Mouse (Mus musculus) limb, embryonic 15.5 days (tissue): Measurements from ENCODE around the gene Vmo1. TPM values are rescaled to one million over a fixed set of nuclear protein-coding genes. Genes with fewer than 3 reads are reported as not detected.
"Not testable (repeated sequence)": the region's sequence is repeated elsewhere in the genome, so short reads cannot be mapped to it uniquely, and the experiment has no call there.

Experiments
- ATAC-seq: fragments of 200-750 bp; cut with Nextera tagmentation; 2 replicates; pipeline ENCODE4 v1.8.0; 2017; ENCODE audit warnings: low read depth, moderate TSS enrichment; ENCODE audit not compliant: insufficient number of reproducible peaks, low FRiP score, low TSS enrichment
- H3K27ac ChIP-seq: fragments of 300-500 bp; sonication (generic); 2 replicates; pipeline ENCODE4 v1.5.1; 2015; ENCODE audit warnings: moderate library complexity, mild to moderate bottlenecking, inconsistent platforms
- H3K27me3 ChIP-seq: fragments of 300-500 bp; sonication (generic); 2 replicates; pipeline ENCODE4 v1.6.1; 2015; ENCODE audit warnings: inconsistent platforms
- H3K36me3 ChIP-seq: fragments of 300-500 bp; sonication (generic); 2 replicates; pipeline ENCODE4 v1.6.1; 2015; ENCODE audit warnings: inconsistent platforms
- H3K4me1 ChIP-seq: fragments of 300-500 bp; sonication (generic); 2 replicates; pipeline ENCODE4 v1.6.1; 2015; ENCODE audit warnings: inconsistent platforms
- H3K4me2 ChIP-seq: fragments of 300-500 bp; sonication (generic); 2 replicates; pipeline ENCODE4 v1.6.1; 2015; ENCODE audit warnings: mild to moderate bottlenecking, inconsistent platforms
- H3K4me3 ChIP-seq: fragments of 300-500 bp; sonication (generic); 2 replicates; pipeline ENCODE4 v1.5.1; 2015; ENCODE audit warnings: mild to moderate bottlenecking, inconsistent platforms
- H3K9ac ChIP-seq: fragments of 300-500 bp; sonication (generic); 2 replicates; pipeline ENCODE4 v1.6.1; 2015; ENCODE audit warnings: inconsistent platforms
- H3K9me3 ChIP-seq: fragments of 300-500 bp; sonication (generic); 2 replicates; pipeline ENCODE4 v1.6.1; 2016; ENCODE audit warnings: inconsistent platforms
- WGBS: fragments of 180-500 bp; shearing (Covaris S2); methylation state at CpG from one replicate; pipeline ENCODE4 v1.1.7; 2015; 5-methylcytosine and 5-hydroxymethylcytosine counted together
- polyA plus RNA-seq: library from polyadenylated mRNA; unstranded; fragments of >200 nt; fragmentation: Nextera tagmentation; extraction: Ambion mirVana; gene quantifications from 2 replicates; pipeline ENCODE4 v1.2.1, GENCODE M21; 2015

Gene Vmo1
- polyA plus RNA-seq, 1 experiment from 2014 or later: 0.23 TPM

DNA sequence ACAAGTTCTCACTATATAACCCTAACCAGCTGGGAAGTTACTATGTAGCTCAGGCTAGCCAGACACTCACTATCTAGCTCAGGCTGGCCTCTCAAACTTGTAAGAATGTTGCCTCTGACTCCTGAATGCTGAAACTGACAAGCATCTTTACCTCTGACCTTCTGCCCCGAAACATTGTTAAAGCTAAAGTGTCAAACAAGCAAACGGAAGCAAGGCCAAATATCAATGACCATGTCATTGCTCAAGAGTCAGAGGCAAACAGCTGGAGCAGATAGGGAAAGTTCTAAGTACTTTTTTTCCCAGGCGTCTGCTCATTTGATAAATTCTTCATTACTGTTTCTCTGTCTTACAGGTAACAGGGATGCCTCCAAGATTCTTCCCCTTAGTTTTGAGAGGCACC is 12.4 kb downstream of the Vmo1 start:
- no peaks in the 10 kb centered on the region for H3K36me3 ChIP-seq
- H3K4me1 ChIP-seq: no peaks in the 10 kb centered on the region
- no peak overlapping the region for H3K27ac ChIP-seq
- H3K4me2 ChIP-seq: no peak overlapping the region
- H3K27me3 ChIP-seq: no peaks in the 10 kb centered on the region
- no peaks in the 10 kb centered on the region for H3K9me3 ChIP-seq
- WGBS: 67% methylated on average over 3 of the region's 3 CpGs
- H3K9ac ChIP-seq: no peak overlapping the region
- no peak for ATAC-seq
- no peak overlapping the region for H3K4me3 ChIP-seq

DNA sequence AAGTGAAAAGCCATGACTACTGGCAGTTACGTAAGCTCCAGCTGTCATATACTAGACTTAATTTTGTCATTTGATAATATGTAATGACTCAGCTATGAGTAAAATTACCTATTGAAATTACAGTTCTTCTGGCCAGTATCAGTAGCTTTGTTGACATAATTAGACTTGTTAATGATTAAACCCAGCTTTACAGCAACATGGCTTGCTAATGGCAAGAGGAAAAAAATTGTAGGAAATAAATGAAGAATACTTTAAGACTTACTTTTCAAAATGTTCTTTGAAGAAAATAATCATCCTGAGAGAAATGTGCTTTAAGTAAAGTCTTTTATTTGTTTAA is 14.0 kb downstream of the Vmo1 start:
- no peak for ATAC-seq
- Histone ChIP-seq H3K4me3 (no peak overlapping the region), H3K4me2 (no peak overlapping the region), H3K27me3 (no peaks in the 10 kb centered on the region), H3K9me3 (no peaks in the 10 kb centered on the region), H3K9ac (no peak overlapping the region), H3K4me1 (no peaks in the 10 kb centered on the region), H3K27ac (no peak overlapping the region), H3K36me3 (no peaks in the 10 kb centered on the region)
- 89% methylated on average over 1 of the region's 1 CpGs for WGBS

DNA sequence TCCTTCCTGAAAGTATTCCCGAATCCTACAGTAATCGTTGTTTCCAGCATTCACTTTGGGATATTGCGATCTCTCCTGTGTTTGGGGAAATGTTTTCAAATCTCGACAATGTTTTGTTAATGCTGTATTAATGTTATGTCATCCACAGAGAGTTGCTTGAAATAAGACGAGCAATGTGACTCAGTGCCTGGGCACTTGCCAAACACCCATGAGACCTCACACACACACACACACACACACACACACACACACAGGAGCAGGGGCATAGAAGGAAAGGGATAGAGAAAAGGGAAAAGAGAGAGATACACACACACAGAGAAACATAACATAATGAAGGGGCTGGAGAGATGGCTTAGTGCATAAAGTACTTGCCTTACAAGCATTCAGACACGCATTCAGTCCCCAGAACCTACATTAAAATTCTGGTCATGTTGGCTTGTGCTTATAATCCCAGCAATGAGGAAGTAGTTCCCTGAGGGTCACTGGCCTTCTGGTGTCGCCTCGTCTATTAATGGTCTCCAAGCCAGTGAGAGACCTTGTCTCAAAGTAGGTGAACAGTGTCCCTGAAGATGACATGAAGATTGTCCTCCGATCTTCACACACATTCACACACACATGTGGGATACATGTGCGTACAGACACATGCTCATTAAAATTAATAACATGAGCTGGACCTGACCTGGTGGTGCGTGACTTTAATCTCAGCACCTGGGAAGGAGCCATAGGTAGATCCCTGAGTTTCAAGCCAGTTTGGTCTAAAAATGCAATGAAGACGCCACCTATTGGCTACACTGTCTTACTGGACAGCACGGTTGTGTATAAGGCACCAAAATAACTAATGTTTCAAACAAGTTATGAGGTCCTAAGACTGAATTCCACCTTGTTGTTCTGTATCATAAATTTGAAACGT is 14.6 kb downstream of the Vmo1 start:
- H3K4me3 ChIP-seq: no peak overlapping the region
- ATAC-seq: no peak
- no peaks in the 10 kb centered on the region for H3K27me3 ChIP-seq
- no peaks in the 10 kb centered on the region for H3K4me1 ChIP-seq
- WGBS: 67% methylated on average over 14 of the region's 14 CpGs
- no peaks in the 10 kb centered on the region for H3K9me3 ChIP-seq
- H3K9ac ChIP-seq: no peak overlapping the region
- H3K36me3 ChIP-seq: no peaks in the 10 kb centered on the region
- no peak overlapping the region for H3K4me2 ChIP-seq
- no peak overlapping the region for H3K27ac ChIP-seq

DNA sequence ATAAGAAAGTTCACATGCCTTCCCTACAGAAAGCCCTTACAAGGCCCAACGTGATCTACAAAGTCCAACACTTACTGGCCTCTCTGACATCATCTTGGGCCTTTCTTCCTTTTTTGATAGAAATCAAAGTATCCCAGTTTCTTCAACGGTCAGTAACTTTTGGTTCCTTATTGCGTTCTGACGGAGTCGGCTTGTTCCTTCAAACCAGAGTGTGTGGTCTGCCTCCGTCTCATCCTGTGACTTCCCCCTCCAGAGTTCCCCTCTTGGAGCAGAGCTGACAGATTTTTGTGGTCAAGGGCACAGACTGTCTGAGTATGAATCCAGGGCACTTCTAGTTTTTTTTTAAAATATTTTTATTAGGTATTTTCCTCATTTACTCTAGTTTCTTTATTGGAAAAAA is 24.7 kb downstream of the Vmo1 start:
- Histone ChIP-seq H3K4me3 (no peak overlapping the region), H3K4me2 (no peak overlapping the region), H3K27ac (no peak overlapping the region), H3K9ac (no peak overlapping the region), H3K27me3 (no peaks in the 10 kb centered on the region), H3K9me3 (no peaks in the 10 kb centered on the region), H3K36me3 (no peaks in the 10 kb centered on the region), H3K4me1 (no peaks in the 10 kb centered on the region)
- 83% methylated on average over 6 of the region's 6 CpGs for WGBS
- no peak for ATAC-seq

DNA sequence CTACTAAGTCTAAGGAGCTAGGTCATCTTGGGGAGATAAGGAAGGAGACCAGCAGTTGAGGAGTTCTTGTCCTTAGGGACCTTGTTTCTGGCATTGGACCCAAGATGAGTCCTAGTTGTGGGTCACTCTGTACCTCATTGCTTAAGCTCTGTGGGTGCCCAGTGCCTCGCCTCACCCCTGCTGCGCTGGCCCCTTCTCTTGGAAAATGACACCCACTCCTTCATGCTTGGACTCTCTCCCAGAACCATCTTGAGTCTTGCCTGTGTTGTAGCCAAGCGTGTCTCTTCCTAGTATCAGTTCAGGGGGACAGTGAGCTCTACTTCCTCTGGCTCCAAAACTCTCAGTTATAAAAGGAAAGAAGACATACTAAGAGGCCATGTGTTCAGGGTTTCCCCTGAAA is 25.3 kb downstream of the Vmo1 start:
- Histone ChIP-seq H3K4me1 (no peaks in the 10 kb centered on the region), H3K4me3 (no peak overlapping the region), H3K4me2 (no peak overlapping the region), H3K27ac (no peak overlapping the region), H3K9me3 (no peaks in the 10 kb centered on the region), H3K27me3 (no peaks in the 10 kb centered on the region), H3K9ac (no peak overlapping the region), H3K36me3 (no peaks in the 10 kb centered on the region)
- no peak for ATAC-seq
- 87% methylated on average over 3 of the region's 3 CpGs for WGBS

- no peak overlapping the region for H3K4me2 ChIP-seq
- no peak for ATAC-seq
- no peaks in the 10 kb centered on the region for H3K27me3 ChIP-seq
- no peak overlapping the region for H3K27ac ChIP-seq
- H3K4me1 ChIP-seq: no peaks in the 10 kb centered on the region
- no peak overlapping the region for H3K9ac ChIP-seq
- WGBS: 30% methylated on average over 4 of the region's 4 CpGs
- H3K9me3 ChIP-seq: no peaks in the 10 kb centered on the region
- H3K4me3 ChIP-seq: no peak overlapping the region
- no peaks in the 10 kb centered on the region for H3K36me3 ChIP-seq
Measured at GRCm38 (mm10) chr11:70487816-70488215, 26.6 kb downstream of the Vmo1 start.

DNA sequence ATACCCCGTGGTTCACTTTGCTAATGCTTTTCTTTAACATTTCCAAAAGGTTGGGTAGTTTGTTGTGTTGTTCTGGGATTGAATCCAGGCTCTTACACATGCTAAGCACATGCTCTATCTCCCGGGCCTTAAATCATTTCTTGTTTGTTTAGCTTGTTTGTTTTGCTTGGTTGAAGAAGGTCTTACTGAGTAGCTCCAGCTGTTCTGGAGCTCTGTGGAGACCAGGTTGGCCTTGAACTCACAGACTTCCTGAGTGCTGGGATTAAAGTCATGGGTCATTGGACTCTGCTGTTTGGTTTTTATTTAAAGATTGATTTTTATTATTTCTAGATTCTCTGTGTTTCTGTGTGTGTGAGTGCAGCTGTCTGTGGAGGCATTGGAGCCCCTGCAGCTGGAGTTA is 28.9 kb downstream of the Vmo1 start:
- no peak overlapping the region for H3K9ac ChIP-seq
- WGBS: 51% methylated on average over 2 of the region's 2 CpGs
- no peaks in the 10 kb centered on the region for H3K4me1 ChIP-seq
- no peaks in the 10 kb centered on the region for H3K36me3 ChIP-seq
- no peak overlapping the region for H3K27ac ChIP-seq
- H3K9me3 ChIP-seq: no peaks in the 10 kb centered on the region
- H3K4me3 ChIP-seq: no peak overlapping the region
- no peaks in the 10 kb centered on the region for H3K27me3 ChIP-seq
- no peak overlapping the region for H3K4me2 ChIP-seq
- no peak for ATAC-seq

DNA sequence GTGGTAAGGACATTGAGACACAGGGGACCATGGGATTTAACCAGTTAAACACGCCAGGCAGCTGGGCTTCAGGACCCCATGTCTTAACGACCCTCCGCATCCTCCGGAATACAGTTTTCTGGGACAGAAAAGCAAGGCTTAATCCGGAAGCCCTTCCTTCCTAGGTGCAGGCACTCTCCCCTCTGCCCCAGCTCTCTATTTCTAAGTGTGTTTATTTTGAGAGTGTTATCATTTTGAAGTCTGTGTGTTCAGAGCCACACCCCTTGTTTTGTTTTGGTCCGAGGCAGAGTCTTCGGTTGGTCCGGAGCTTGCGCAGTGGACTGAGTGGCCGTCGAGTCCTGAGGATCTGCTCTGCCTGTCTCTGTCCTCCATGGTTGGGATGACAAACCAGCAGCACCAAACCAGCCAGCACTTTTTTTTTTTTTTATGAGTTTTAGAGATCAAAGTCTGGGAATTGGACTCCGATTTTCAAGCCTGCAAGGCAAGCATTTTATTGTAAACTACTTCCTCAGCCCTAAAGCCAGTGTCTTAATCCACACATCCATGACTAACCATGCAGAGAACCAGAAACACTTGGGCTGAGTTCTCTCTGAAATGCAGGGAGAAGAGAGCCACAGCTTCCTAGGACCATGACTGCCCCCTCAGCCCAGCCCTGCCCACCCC is 39.4 kb downstream of the Vmo1 start:
- Histone ChIP-seq H3K27me3 (no peaks in the 10 kb centered on the region), H3K9ac (no peak overlapping the region), H3K9me3 (no peaks in the 10 kb centered on the region), H3K4me3 (no peak overlapping the region), H3K36me3 (no peaks in the 10 kb centered on the region), H3K4me1 (no peaks in the 10 kb centered on the region), H3K27ac (no peak overlapping the region), H3K4me2 (no peak overlapping the region)
- WGBS: 68% methylated on average over 12 of the region's 12 CpGs
- no peak for ATAC-seq

GRCm38 (mm10) chr11:70473291-70473690 is 41.1 kb downstream of the Vmo1 start:
- H3K36me3 ChIP-seq, H3K9ac ChIP-seq, H3K9me3 ChIP-seq, H3K27ac ChIP-seq, H3K4me1 ChIP-seq, ATAC-seq, H3K27me3 ChIP-seq, H3K4me3 ChIP-seq, H3K4me2 ChIP-seq: not testable (repeated sequence)
- WGBS: 85% methylated on average over 5 of the region's 5 CpGs

- no peaks in the 10 kb centered on the region for H3K4me1 ChIP-seq
- no peak overlapping the region for H3K4me3 ChIP-seq
- 0 out of 2 replicates have a peak, but pooled peaks cover under 1% of the 10 kb centered on the region for H3K27me3 ChIP-seq
- H3K9me3 ChIP-seq: no peaks in the 10 kb centered on the region
- no peak overlapping the region for H3K4me2 ChIP-seq
- H3K27ac ChIP-seq: no peak overlapping the region
- no peaks in the 10 kb centered on the region for H3K36me3 ChIP-seq
- no peak overlapping the region for H3K9ac ChIP-seq
- ATAC-seq: no peak
Measured at GRCm38 (mm10) chr11:70472716-70473115, 41.7 kb downstream of the Vmo1 start.

DNA sequence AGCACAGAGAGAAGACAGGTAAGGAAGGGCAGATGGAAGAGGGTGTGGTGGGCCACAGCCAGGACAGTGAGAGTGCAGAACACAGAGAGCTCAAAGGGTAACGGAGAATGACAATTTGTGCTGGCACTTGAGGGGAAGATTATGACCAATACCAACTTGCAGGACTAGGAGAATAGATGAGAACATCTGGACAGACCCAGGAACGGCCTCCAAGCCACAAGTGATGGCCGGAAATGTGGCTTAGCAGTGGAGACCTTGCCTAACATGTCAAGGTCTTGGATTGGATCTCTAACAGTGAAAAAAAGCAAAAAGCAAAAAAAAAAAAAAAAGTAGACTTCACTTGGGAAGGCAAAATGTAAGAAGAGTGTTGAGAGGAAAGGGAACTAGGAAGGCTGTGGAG is 44.7 kb downstream of the Vmo1 start:
- WGBS: 81% methylated on average over 3 of the region's 3 CpGs
- Histone ChIP-seq H3K27ac (no peak overlapping the region), H3K9me3 (no peaks in the 10 kb centered on the region), H3K4me1 (peaks cover 12% of the 10 kb centered on the region), H3K9ac (no peak overlapping the region), H3K36me3 (no peaks in the 10 kb centered on the region), H3K4me3 (no peak overlapping the region), H3K4me2 (no peak overlapping the region), H3K27me3 (0 out of 2 replicates have a peak, but pooled peaks cover 14% of the 10 kb centered on the region)
- ATAC-seq: no peak

GRCm38 (mm10) chr11:70467902-70468619 is 46.4 kb downstream of the Vmo1 start:
- Histone ChIP-seq H3K4me3 (no peak overlapping the region), H3K4me2 (no peak overlapping the region), H3K27me3 (peaks cover 30% of the 10 kb centered on the region; the same call in 1 of the 2 replicates), H3K9ac (no peak overlapping the region), H3K9me3 (no peaks in the 10 kb centered on the region), H3K27ac (no peak overlapping the region), H3K36me3 (no peaks in the 10 kb centered on the region), H3K4me1 (peaks cover 12% of the 10 kb centered on the region)
- WGBS: 86% methylated on average over 5 of the region's 5 CpGs
- ATAC-seq: no peak
